Mouse (Mus musculus) thymus, adult 2 months (tissue): ENCODE data around the gene C1qtnf12.

Experiments
- CTCF ChIP-seq: fragments of 200-500 bp; IDR thresholded peaks from 2 replicates; pipeline ENCODE4 v1.5.1; 2012; ENCODE audit warnings: mild to moderate bottlenecking, control low read depth, low read length, moderate library complexity, borderline replicate concordance; ENCODE audit not compliant: control insufficient read depth, poor library complexity, insufficient read depth; ENCODE audit errors: extremely low read depth
- POLR2A ChIP-seq: fragments of 200-500 bp; IDR thresholded peaks from 2 replicates; pipeline ENCODE4 v1.6.1; 2012; ENCODE audit warnings: mild to moderate bottlenecking, low read length, control low read depth, moderate library complexity; ENCODE audit not compliant: control insufficient read depth, poor library complexity, insufficient read depth; ENCODE audit errors: extremely low read depth

- TF ChIP-seq CTCF, result no peak
- TF ChIP-seq POLR2A, result no peak
Measured at GRCm38 (mm10) chr4:155981436-155982082, 19.4 kb downstream of the C1qtnf12 start.
